Mouse (Mus musculus) C2C12 (cell line): ENCODE results near the gene Chml.

Experiments used
- CEBPB ChIP-seq: IDR thresholded peaks from one replicate; pipeline ENCODE4 v1.6.1; 2011; ENCODE audit warnings: low read depth, mild to moderate bottlenecking, control low read depth, moderate library complexity
- CTCF ChIP-seq: IDR thresholded peaks from one replicate; pipeline ENCODE4 v1.5.1; 2011; ENCODE audit not compliant: control insufficient read depth, insufficient read depth, insufficient read length
- MYOD1 ChIP-seq: IDR thresholded peaks from one replicate; pipeline ENCODE4 v1.6.1; 2011; ENCODE audit warnings: low read depth; ENCODE audit not compliant: control insufficient read depth, insufficient read length
- MYOG ChIP-seq: IDR thresholded peaks from one replicate; pipeline ENCODE4 v1.6.1; 2011; ENCODE audit not compliant: control insufficient read depth, insufficient read length; ENCODE audit errors: extremely low read depth
- USF1 ChIP-seq: IDR thresholded peaks from one replicate; pipeline ENCODE4 v1.6.1; 2011; ENCODE audit warnings: low read depth, mild to moderate bottlenecking, control low read depth, moderate library complexity

DNA sequence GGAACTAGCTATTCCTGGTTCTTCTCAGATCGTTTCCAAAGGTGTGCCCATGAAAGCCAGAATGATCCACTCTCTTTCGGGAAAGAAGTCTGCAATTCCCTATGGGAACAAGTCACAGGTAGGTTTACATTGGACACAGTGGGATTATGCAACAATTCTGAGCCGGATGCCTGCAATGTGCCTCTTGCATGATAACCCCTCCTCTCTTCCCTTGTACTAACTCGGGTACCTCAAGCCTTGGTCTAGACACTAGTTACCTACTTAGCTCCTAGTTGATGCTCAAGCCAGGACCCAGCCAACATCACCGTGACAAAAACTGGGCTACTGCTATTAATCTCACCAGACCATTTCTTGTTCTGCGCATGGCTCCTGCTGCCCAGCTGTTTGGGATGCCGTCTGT is 53.6 kb downstream of the Chml start:
- no peak for TF ChIP-seq CTCF
- TF ChIP-seq MYOG, result no peak
- no peak for TF ChIP-seq USF1
- no peak for TF ChIP-seq CEBPB
- no peak for TF ChIP-seq MYOD1
